Mouse (Mus musculus) 416B (cell line): ENCODE results near the gene Xylt1.

Source experiments
- DNase-seq: peaks from one replicate; pipeline ENCODE4 v3.0.0; 2011; ENCODE audit warnings: low read depth

The Xylt1 gene

DNA sequence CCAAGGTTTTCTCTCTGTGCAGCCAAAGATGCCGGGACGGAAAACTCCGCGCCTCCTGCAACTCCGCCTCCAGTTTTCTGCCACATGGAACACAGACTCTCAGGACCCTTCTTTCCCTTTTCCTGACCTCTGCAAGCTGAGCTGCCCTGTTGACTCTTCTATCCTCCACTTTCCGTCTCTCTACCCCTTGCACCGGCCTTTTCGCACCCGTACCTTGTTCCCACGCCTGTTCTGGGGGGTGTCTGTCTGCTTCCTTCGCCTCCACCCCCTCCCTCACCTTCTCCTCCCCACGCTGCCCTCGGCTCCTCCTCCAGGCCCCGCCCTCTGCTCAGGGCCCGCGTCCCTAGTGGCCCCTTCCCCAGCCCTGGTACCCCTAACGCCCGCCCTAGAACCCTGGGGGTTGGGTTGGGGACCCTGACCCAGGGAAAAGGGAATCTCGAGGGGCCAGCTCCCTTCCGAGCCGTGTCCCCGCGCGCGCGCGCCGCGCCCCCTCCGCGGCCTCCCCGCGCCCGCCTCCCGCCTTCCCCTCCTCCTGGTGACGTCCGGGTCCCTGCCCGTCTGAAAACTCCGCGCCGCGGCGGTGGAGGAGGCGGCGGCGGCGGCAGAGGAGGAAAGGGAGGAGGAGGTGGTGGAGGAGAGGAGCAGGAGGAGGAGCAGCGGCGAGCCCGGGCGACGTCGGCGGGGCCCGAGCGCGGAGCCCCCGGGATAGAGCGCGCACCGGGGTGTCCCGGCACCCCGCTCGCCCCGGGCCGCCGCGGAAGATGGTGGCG, at the start of gene Xylt1:
Xylt1 (plus strand) TSS at position 562 of the 770 bp plus-strand sequence.
- no peak for DNase-seq

DNA sequence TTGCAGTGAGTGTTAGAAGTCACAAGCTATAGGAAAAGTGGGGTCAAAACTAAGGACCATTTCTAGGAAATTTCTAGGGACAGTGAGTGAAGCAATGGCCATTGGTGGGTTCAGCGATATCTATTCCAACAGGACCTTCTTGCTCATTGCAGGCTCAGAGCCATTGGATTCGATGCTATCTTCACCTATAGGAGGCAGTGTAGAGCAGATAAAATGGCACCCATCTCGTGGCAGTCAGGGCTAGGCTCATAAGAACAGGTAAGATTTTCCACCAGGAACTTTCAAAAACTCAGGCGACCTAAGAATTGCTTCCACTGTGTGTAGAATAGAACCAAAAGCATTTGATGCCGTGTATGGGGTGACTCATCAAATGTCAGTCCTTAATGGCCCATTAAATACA, 46.8 kb upstream of the Xylt1 start:
- peak; percentile 5 for DNase-seq

DNA sequence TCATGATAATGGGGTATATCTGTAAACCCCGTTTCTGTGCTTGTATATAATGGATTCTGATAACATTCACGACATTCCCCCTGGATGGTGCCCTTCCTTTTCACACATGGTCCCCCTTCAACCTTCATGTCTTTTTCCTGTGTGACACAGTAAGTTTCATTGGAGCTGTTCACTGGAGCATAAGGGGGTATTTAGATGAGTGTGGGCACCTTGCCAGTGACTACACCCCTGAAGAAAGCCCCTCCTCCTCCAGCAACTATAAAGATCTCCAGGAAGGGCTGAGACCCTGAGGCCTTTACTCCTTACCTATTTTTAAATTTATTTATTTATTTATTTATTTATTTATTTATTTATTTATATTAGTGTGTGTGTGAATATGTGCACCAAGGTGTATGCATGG, 24.5 kb upstream of the Xylt1 start:
- DNase-seq: no peak

DNA sequence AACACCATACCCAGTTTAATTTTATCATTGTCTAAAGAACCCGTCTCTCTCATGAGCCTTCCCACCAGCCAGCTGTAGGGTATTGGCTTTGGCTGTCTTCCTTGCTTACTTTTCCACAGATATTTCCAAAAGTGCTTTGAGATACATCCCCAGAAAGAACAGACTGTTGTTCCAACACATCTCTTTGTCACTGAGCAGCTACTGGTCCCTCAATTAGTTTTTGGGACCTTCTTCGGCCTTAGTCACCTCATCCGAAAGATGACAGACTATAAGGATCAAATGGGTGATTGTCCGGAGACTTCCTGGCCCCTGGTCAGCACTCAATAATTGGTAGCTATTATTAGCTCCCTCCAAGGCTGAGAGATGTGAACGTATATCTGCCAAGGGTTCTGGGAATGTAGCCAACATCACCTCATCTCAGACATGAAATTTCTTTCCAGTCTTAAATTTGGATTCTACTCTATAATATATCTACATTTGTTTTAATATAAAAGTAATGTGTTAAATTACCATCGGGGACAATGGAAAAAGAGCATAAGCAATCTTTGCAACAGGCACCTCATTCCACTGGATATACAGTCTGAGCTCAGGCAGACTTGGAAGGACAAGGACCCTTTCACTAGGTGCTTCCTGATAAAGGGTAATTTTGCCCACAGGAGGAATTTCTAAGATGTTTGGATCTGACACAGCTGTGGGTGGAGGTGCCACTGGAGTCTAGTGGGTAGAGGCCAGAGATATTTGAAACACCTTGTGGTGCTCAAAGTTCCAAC, 23.2 kb upstream of the Xylt1 start:
- DNase-seq: no peak

DNA sequence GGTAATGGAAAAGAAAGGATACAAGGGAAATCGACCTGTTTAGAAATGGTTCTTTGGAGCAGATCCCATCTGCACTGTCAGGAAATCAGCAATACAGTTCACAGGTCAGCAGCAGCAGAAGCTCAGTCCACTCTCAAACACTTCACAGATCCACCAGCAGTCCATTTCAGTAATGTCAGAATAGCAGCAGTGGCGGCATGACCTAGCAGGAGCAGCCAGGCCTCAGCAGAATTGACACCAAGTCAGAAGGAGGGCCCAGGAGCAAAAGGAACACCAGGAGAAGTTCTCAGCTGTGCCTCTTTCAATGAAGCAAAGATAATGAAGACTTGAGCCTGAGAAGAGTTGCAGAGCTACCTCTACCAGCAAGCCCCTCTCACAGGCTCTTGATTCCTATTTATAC, 19.5 kb upstream of the Xylt1 start:
- DNase-seq: no peak

DNA sequence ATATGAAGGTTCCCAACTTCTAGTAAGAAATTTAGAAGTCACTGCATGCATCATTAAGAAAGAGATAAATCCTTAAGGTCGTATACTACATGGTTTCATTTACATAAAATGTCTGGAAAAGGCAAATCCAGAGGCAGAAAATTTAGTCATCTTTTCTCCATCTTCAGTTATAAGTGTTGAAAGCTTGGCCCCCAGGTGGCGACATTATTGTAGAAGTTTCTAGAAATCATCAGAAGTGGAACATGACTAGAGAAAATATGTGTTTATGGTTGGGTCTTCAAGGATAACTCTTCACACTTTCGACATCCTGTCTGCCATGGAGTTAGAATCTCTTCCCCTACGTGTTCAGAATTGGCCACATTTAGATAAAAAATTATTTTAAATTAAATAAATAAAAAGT, 18.3 kb upstream of the Xylt1 start:
- peak; percentile 32 for DNase-seq

DNA sequence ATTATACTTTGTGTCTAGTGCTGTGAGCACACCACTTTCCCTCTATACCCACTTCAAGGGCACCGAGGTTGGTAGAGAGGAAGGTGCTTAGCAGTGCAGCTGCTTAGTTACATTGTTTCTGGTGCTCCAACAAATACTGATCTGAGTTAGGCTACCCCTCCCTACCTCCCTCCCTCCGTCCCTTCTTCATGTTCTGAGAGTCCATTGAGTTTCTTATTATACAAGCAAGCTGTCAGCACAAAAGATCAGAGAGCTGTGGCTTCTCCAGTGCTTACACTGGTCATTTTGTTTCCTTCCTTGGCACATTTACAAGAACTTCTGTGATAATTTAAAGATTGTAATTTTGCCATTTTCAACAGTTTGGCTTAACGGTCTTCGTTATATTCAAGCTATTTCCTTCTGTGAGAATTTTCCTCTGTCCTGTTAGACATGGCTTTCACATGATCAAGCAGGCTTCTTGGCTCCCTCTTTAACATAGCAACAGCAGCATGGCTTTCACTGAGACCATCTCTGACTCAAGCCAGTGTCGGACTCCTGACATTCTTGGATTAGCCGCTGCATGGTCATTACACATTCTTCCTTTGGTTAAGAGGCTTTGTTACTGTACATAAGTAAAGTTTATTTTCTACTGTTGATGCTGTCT, 12.0 kb upstream of the Xylt1 start:
- peak; percentile 19 for DNase-seq

DNA sequence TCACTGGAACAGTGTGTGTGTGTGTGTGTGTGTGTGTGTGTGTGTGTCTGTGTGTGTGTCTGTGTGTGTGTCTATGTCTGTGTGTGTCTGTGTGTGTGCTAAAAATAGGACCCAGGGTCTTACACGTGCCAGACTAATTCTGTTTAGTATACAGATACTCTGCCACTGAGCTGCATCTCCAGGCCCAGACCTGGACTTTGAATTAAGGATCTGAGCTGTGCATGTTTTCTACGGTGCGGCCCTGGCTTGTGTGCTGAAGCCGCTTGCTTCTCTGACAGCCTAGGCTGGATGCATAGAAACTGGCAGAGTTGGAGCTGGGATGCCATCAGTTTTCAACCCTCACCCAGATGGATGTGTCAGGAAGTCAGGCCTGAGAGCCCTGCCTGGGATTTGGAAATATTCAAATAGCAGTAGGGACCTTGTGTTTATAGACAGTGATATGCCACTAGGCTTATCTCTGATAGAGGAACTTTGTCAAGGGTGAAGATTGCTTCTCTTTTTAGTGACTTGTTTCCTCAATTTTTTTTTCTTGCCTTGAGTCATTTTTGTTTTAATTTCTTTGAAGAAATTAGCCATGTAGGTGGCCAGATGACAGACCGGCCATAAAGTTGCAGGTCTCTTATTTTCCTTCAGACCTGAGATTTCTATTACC, 11.4 kb upstream of the Xylt1 start:
- peak; percentile 29 for DNase-seq

DNA sequence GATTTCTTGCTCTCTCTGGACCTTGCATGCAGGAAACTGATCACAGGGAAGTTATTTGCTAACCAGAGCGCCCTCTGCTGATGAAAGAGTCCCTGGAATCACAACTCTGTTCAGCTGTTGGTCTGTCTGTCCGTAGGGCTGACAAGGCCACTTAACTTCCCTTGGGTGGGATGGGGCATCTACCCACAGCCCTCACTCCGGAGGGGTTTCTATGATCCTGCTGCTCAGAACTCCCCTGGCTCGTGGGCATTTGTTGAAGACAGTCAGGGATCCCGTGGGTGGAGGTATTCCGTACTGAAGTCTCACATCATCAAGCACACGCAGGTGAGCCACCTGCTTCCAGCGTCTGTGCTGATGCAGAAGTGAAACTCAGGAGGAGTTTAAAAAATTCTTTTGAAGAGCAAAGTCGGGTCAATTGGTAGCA, 4.9 kb upstream of the Xylt1 start:
- peak; percentile 70 for DNase-seq

DNA sequence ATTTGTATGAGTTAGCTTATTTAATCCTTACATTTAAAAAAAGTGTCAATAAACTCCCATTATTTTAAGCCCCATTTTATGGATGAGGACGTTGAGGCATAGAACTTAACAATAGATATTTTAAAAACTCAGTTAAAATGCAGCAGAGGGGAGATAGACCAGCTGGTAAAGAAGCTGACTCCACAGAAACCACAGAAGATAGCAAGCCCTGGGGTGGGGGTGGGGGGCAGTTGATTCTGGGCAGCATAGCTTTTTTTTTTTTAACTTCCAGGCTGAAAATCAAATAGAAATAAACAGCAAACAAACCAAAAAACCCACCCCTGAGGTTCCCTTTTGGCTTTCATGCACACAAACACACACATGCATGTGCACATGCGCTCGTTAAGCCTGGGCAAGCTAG, 3.6 kb upstream of the Xylt1 start:
- peak; percentile 21 for DNase-seq

DNA sequence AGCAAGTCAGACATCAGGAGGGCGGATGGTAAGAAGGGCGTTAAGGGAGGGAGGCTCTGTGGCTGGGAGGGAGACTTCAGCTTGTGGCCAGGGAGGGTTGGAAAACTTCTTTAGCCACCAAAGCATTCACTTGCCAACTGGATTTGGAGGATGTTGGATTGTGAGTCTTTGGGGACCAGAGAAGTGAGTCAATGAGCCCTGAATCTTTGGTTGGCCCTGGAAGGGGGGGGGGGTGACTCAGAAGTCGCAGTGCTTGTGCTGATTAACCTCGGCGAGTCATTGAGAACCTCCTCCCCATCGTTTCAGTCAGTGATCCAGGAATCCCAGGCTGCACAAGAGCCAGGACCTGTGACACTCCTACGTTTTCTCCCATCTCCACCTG, 752 bp upstream of the Xylt1 start:
- peak; percentile 40 for DNase-seq

DNA sequence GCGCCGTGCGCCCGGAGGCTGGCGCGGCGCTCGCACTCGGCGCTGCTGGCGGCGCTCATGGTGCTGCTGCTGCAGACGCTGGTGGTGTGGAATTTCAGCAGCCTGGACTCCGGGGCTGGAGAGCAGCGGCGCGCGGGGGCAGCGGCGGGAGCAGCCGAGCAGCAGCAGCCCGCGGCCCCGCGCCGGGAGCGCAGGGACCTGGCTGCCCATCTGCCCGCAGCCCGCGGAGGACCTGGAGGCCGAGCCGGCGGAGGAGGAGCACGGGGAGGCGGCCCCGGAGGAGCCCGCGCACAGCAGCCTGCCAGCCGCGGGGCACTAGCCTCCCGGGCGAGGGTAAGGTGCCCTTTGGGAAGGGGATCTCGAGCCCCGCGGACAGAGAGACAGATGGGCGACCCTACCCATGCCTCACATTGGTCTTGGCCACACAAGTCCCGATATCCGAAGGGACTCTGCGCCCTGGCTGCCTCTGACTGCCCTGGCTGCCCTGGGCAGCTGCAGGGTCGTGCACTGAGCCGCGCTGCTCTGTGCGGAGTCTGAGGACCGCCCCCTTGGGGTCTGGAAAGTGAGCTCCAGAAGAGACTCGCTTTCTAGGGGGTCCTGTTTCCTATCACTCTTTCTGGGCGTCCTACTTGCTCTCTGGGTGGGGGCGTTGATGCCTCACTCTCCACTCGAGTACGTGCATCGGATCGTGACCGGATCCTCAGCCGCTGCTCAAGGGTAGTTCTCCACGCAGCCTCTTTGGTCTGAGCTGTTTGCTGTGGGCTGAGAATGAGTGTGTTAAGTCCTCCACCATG, 606 bp downstream of the Xylt1 start:
- DNase-seq: no peak

DNA sequence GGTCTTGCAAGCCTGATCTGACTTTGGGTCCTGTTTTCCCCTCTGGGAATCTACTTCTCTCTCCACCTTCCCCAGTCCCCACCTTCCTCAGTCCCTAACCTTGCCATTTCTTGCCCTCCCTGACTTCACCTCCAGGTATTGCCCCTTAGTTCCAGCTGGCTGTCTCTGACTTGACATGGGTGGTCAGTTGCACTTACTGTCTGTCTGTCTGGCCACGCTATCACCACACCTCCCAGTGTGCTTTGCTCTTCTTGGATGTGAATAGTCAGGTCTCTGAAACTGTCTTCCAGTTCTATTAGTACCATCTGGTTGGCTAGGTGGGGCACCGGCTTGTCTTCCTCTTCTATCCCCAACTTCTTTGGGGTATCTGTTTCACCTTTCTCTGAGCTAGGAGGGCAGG, 1.2 kb downstream of the Xylt1 start:
- no peak for DNase-seq

DNA sequence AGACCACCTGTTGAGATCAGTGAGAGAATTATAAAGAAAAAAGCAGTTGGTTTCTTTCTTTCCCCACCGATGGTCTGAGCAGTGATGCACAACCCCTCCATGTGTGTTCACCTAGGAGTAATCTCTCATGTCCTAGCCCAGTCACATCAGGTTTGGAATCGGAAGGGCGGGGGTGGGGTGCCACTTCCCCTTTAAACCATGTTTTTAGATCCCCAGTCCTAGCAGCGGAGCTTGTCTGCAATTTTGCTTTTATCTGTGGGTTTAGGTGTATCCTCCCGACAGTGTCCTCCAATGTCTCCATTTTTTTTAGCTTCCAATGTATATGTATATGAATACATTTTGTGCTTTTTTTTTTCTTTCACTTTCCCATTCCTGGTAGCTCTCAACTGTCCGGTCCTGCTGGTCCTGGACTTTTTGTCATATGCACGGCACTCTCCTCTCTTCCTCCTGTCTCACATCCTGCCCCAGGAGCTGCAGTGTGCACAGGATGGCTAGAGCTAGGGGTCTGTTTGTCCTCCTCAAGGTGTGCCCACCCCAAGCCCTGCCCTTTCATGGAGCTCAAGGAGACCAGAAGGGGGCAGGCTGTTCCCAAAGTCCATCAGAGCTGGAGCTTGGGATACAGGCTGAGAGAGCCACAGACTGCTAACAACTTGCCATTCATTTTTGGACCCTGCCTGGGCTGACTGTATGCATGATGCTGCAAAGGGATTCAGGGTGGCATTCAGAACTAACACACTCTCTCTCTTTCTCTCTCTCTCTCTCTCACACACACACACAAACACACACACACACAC, 2.6 kb downstream of the Xylt1 start:
- peak; percentile 53 for DNase-seq

DNA sequence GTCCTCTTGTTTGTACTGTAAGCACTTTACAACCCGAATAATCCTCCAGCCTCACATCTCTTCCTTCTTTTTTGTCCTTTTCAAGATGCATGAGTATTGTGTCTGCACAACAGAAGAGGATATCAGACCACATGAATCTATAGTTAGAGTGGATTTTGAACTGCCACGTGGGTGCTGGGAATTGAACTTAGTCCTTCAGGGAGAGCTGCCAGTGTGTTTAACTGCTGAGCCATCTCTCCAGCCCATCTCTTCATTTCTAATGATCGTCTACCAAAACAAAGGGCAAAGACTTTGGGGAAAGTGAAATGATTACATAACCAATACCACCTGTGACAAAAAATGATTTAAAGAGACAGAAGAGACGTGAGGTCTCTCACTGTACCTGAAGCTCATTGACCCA, 5.6 kb downstream of the Xylt1 start:
- no peak for DNase-seq

DNA sequence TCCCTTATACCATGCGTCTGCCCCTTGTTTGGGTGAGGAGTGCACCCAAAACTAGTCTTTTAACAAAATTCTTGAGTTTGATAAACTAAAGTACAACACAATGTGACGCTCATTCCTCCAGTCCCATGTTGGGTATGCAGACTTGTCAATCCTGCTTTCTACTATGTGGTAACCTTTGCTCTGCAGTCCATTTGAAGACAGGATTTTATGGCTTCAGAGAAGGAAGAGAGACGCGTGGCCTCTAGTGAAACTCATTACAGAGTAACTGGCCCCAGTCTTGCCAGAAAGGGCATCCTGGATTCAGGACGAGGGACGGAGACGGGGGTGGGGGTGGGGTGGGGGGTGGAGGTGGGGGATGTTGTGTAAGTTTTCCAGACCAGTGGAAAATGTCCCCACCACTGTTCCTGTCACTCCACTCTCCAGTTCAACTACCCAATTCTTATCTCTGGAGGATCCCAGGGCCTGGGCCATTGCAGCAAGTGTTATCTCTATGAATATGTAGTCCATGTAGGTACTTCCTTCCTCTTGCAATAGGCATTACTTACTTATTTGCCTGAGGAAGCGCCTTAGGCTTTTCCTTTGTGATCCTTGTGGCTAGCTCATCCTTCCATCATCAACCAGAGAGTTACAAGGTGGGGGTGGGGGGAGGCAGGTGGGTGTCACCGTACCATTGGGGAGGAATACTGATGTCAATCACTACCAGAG, 7.7 kb downstream of the Xylt1 start:
- DNase-seq: peak; percentile 49

DNA sequence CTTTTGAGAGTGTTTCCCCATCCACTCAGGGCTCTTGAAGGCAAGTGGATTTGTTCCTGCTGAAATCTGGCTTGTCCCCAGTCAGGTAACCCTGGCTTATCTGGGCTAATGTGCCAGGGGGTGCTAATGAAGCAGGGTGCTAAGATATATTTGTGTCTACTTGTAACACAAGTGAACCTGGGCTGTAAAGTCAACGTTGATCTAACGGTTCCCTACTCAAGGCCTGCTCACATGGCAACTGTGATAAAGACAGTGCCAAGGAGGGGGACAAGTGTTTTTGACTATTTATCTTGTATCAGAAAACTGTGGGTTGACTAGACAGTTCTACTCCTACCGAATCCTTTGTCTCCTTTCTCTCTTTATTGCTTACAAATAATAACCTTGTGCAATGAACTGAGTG, 8.3 kb downstream of the Xylt1 start:
- DNase-seq: no peak

DNA sequence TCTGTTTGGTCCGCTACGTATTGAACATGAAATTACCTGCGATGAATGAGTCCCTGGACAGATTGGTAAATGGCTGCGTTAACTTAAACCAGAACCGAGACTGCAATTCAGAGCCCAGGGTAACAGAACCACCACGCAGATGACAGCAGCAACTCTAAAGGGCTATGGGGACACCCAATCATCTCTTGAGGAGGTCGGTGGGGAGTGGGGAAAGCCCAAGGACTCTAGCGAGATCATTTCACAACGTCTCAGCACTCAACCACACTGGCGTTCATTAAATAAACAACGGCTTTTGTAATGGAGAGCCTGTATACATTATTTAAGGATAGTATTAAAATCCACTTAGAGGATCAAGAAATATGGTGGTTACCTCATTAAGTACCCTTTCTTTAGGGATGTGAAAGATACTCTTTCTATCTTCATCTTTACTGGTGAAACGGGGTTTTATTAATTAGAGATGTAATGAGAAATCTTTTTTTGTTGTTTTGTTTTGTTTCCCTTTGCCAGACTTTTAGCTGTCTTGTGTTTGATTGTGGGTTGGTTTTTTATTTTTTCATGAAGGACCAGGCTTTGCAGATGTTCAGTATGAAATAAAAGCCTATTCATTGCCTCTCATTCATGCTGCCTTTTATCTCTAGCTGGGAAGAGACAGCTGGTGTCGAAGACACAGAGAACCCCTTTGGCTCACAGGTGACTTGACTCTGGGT, 12.2 kb downstream of the Xylt1 start:
- peak; percentile 55 for DNase-seq

DNA sequence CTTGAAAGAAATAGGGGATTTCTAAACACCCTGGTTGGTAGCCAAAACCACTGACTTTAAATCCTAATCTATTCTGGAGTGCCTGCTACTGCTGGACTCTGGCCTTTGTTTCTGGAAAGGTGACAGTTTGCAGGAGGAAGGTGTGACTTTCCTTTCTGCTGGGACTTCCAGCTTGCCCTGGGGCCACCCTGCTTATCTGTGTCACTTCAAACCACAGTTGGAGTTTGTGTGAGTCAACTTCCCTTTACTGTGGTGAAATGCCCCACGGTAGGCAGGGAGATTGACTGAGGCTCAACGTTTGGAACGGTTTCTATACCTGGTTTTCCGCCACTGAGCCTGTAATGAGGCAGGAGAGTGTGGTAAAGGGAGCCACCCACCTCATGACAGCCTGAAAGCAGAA, 13.2 kb downstream of the Xylt1 start:
- peak; percentile 98 for DNase-seq

DNA sequence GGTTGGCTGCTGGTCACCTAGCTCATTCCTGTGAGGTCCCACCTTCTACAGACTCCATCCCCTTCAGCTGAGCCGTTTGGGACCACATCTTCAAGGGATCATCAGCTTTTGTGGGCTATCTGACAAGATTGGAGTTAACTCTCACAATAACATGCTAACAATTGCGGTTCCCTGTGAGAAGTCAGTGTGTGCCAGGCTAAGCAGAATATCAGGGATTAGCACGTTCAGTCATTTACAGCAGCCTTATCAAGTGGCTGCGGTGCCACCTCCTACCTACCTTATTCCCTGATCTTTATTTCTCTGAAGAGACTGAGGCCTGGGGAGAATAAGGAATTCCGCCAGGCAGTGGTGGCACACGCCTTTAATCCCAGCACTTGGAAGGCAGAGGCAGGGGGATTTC, 13.6 kb downstream of the Xylt1 start:
- no peak for DNase-seq
